Mouse (Mus musculus) stomach, embryonic 16.5 days (tissue): Measurements from ENCODE around the gene Atp5h. TPM values are rescaled to one million over a fixed set of nuclear protein-coding genes. Genes with fewer than 3 reads are reported as not detected.
A peak's percentile ranks its signal among the peaks of the same experiment; 100 is the strongest.

ENCODE experiments used
- ATAC-seq: fragments of 200-750 bp; cut with Nextera tagmentation; 2 replicates; pipeline ENCODE4 v1.8.0; 2017; ENCODE audit warnings: moderate number of reproducible peaks, moderate TSS enrichment; ENCODE audit not compliant: insufficient read depth, low FRiP score
- H3K27ac ChIP-seq: fragments of 300-500 bp; sonication (generic); 2 replicates; pipeline ENCODE4 v1.5.1; 2014; ENCODE audit warnings: low read length
- H3K27me3 ChIP-seq: fragments of 300-500 bp; sonication (generic); 2 replicates; pipeline ENCODE4 v1.6.1; 2014; ENCODE audit warnings: low read length, control low read depth, mixed read lengths; ENCODE audit not compliant: control insufficient read depth, insufficient read depth
- H3K36me3 ChIP-seq: fragments of 300-500 bp; sonication (generic); 2 replicates; pipeline ENCODE4 v1.6.1; 2014; ENCODE audit warnings: low read length; ENCODE audit not compliant: control insufficient read depth, insufficient read depth
- H3K4me1 ChIP-seq: fragments of 300-500 bp; sonication (generic); 2 replicates; pipeline ENCODE4 v1.6.1; 2014; ENCODE audit warnings: low read length, control low read depth, mixed read lengths; ENCODE audit not compliant: control insufficient read depth, insufficient read depth
- H3K4me2 ChIP-seq: fragments of 300-500 bp; sonication (generic); 2 replicates; pipeline ENCODE4 v1.6.1; 2014; ENCODE audit warnings: low read depth, low read length, mixed read lengths
- H3K4me3 ChIP-seq: fragments of 300-500 bp; sonication (generic); replicated peaks from 2 replicates; pipeline ENCODE4 v1.5.1; 2014; ENCODE audit warnings: mild to moderate bottlenecking, low read length
- H3K9ac ChIP-seq: fragments of 300-500 bp; sonication (generic); 2 replicates; pipeline ENCODE4 v1.6.1; 2014; ENCODE audit warnings: low read length
- H3K9me3 ChIP-seq: fragments of 300-500 bp; sonication (generic); replicated peaks from 2 replicates; pipeline ENCODE4 v1.6.1; 2016; ENCODE audit warnings: low read length, control low read depth; ENCODE audit not compliant: control insufficient read depth
- WGBS: fragments of 180-500 bp; shearing (Covaris S2); extraction: QIAGEN DNeasy Blood & Tissue Kit; methylation state at CpG from one replicate; pipeline ENCODE4 v1.1.7; 2014; 5-methylcytosine and 5-hydroxymethylcytosine counted together
- polyA plus RNA-seq: library from polyadenylated mRNA; unstranded; fragments of >200 nt; fragmentation: Nextera tagmentation; extraction: Ambion mirVana; gene quantifications from 2 replicates; pipeline ENCODE4 v1.2.1, GENCODE M21; 2015

Atp5h gene
- polyA plus RNA-seq, 1 experiment from 2014 or later = 843 TPM

DNA sequence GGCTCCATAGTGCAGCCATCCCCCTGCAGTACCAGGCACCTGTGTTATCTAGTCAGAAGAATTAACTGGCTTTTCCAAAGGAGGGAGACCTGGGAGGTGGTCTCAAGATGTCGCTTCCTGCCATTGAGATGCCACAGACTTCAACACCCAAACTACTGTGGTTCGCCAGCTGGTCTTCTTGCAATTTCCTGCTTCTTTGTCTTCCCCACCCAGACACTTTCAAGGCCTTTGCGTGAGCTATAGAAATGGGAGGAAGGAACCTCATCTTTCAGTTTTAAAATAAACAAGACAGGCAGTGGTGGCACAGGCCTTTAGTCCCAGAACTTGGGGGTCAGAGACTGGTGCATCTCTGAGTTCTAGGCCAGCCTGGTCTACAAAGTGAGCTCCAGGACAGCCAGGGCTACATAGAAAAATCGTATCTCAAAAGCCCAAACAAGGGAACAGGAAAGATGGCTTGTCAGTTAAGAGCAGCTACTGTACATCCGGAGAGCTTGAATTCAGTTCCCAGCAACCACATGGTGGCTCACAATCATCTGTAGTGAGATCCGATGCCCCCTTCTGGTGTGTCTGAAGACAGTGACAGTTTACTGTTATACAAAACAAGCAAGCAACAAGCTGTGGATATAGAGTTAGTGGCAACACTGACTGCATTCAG lies 11.4 kb downstream of the Atp5h start:
- no peaks in the 10 kb centered on the region for H3K27me3 ChIP-seq
- no peak for ATAC-seq
- no peak overlapping the region for H3K4me3 ChIP-seq
- 0 out of 2 replicates have a peak, but pooled peaks cover 4% of the 10 kb centered on the region for H3K36me3 ChIP-seq
- H3K9ac ChIP-seq = no peak overlapping the region
- H3K27ac ChIP-seq = peak overlapping the region; percentile 30; the same call in 1 of the 2 replicates
- H3K4me2 ChIP-seq = no peak overlapping the region
- H3K4me1 ChIP-seq = peaks cover 22% of the 10 kb centered on the region
- no peaks in the 10 kb centered on the region for H3K9me3 ChIP-seq
- WGBS = 75% methylated on average over 6 of the region's 6 CpGs

DNA sequence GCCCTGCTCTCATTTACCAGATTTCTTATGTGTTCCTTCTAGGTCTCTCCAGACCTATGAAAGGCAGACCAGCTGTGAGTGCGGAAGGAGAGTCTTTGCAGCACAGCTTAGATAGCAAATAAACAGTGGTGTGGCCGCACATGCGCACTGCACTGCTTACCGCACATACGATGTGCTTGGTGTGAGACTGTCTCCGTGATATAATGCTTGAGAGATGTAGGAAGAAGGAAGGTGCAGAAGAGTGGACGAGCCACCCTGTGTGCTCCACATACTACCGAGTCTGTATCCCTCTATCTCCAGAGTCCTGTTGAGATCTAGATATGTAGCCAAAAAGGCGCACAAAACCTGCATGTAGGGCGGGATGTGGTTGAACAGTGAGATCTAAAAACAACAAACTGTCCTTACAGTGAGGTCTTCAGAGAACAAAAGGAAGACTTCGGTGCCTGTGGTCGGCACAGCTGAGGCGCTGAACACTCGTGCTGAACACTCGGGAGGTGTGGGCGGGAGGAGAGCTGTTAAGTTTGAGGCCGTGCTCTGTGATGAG lies 12.8 kb downstream of the Atp5h start:
- H3K4me3 ChIP-seq = no peak overlapping the region
- ATAC-seq = no peak
- H3K4me2 ChIP-seq = no peak overlapping the region
- WGBS = 94% methylated on average over 17 of the region's 17 CpGs
- H3K4me1 ChIP-seq = peaks cover 17% of the 10 kb centered on the region
- H3K9me3 ChIP-seq = no peaks in the 10 kb centered on the region
- no peak overlapping the region for H3K27ac ChIP-seq
- 0 out of 2 replicates have a peak, but pooled peaks cover 4% of the 10 kb centered on the region for H3K36me3 ChIP-seq
- H3K27me3 ChIP-seq = no peaks in the 10 kb centered on the region
- no peak overlapping the region for H3K9ac ChIP-seq

DNA sequence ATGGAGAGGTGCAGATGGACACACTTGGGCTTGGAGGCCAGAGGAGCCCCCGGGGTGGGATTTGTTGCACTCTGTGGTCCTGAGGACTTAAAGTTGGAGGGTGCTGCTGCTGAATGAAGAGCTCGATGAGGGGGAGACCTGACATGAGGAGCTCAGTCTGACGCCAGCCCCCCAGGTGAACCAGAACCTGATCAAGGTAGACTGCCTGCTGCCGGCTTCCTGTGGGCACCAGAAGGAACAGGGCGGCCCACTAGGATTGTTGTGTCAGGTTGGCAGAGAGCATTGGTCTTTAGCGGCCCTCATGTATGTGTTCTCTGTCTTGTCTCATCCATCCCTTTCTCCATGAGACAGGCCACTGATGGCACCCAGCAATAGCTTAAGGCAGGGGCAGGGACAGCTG lies 14.0 kb downstream of the Atp5h start:
- no peaks in the 10 kb centered on the region for H3K9me3 ChIP-seq
- ATAC-seq = no peak
- H3K27ac ChIP-seq = no peak overlapping the region
- no peak overlapping the region for H3K4me3 ChIP-seq
- H3K27me3 ChIP-seq = no peaks in the 10 kb centered on the region
- no peak overlapping the region for H3K4me2 ChIP-seq
- WGBS = 95% methylated on average over 6 of the region's 6 CpGs
- peaks cover 10% of the 10 kb centered on the region for H3K4me1 ChIP-seq
- H3K9ac ChIP-seq = no peak overlapping the region
- 0 out of 2 replicates have a peak, but pooled peaks cover 4% of the 10 kb centered on the region for H3K36me3 ChIP-seq

DNA sequence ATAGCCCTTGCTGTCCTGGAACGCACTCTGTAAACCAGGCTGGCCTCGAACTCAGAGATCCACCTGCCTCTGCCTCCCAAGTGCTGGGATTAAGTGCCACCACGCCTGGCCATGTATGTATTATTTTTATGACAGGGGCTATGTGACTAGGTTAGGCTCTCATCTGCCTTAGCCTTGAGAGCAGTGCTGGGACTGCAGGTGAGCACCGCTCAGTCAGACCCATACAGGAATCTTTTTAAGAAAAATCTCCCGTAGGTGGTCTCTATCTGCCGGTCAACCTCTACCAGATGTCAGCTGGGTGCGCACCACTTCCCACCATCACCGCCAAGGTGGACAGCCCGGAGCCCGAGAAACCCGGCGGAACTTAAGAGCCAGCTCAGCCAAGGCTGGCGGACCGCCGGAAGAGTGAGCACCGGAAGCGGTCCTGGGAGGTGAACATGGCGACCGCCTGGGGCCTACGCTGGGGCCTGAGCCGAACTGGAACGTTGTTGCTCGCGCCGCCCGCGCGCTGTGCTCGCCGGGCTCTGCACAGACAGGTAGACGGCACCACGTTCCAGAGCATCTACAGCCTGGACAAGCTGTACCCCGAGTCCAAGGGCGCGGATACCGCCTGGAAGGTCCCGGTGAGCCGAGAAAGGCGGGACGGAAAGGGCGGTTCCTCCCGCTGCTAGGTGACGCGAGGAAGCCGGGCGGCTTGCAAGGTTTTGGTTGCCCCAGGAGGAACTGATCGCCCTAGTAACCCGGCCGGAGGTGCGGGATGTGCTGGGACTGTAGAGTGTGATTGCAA lies 16.2 kb downstream of the Atp5h start, which contains the start of gene Mrpl58:
Mrpl58 (plus strand) TSS at position 415 of the 787 bp plus-strand sequence.
- Histone ChIP-seq H3K9ac (peak within 1 kb of the TSS; percentile 91), H3K4me2 (peak within 1 kb of the TSS; percentile 89), H3K27ac (peak within 1 kb of the TSS; percentile 88), H3K4me3 (peak within 1 kb of the TSS; percentile 72), H3K36me3 (0 out of 2 replicates have a peak, but pooled peaks cover 4% of the 10 kb centered on the region), H3K9me3 (no peaks in the 10 kb centered on the region), H3K4me1 (peaks cover 10% of the 10 kb centered on the region), H3K27me3 (no peaks in the 10 kb centered on the region)
- WGBS = 3% methylated on average over 50 of the region's 50 CpGs
- ATAC-seq = peak; percentile 90

DNA sequence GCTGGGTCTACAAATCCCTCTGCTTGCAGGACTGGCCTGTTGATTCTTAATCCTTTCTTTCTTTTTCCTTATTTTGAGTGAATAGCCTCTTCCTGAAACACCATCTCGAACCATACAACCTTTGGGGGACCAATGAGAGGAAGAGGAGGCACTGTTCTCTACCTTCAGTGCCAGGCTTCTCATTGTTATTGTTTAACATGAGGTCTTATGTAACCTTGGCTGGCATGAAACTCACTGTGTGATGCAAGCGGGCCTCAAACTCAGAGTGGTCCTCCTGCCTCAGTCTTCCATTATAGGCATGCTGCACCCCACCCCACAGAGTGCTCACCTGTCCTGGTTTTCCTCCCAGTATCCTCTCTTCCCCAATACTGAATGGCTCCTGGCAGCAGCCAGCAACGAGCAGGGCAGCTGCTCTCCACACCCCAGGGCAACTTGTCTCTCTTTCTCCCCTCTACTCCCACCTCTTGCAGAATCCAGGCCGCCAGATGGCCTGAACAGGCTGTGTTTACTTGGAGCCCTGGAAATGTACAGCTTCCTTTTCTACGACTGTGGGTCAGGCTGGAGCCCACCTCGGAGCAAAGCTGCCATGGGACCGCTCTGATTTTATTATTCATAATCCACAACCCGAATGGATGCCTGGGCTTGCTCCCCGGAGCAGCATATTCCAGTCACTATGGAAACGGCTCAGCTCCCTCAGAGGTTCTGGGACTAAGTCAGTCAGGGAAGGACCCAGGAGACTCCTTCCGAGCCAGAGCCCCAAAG lies 19.0 kb downstream of the Atp5h start:
- peaks cover 10% of the 10 kb centered on the region for H3K4me1 ChIP-seq
- H3K27me3 ChIP-seq = no peaks in the 10 kb centered on the region
- H3K4me3 ChIP-seq = no peak overlapping the region
- no peak overlapping the region for H3K27ac ChIP-seq
- no peaks in the 10 kb centered on the region for H3K9me3 ChIP-seq
- H3K36me3 ChIP-seq = no peaks in the 10 kb centered on the region
- ATAC-seq = no peak
- H3K4me2 ChIP-seq = no peak overlapping the region
- WGBS = 43% methylated on average over 11 of the region's 11 CpGs
- no peak overlapping the region; the same call in 1 of the 2 replicates for H3K9ac ChIP-seq

DNA sequence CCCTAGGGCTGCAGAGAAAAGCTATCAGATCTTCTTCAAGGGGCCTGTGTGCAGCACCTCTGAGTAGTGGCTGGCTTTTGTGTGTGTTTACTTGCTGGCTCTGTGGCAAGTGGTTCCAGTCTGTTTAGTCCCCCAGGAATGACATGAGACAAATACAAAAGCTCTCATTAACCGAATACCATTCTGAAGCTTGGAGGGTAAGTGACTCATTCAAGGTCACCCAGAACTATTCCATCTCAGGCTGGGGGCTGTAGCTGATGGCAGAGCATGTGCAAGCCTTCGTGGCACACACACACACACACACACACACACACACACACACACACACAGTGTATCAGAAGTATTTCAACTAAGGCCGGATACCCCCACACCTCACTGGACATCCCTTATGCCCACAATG lies 19.6 kb downstream of the Atp5h start:
- H3K4me2 ChIP-seq = no peak overlapping the region
- H3K27me3 ChIP-seq = no peaks in the 10 kb centered on the region
- no peak overlapping the region for H3K9ac ChIP-seq
- H3K4me1 ChIP-seq = peaks cover 10% of the 10 kb centered on the region
- H3K4me3 ChIP-seq = no peak overlapping the region
- H3K27ac ChIP-seq = no peak overlapping the region
- no peak for ATAC-seq
- no peaks in the 10 kb centered on the region for H3K36me3 ChIP-seq
- WGBS = 64% methylated on average over 3 of the region's 3 CpGs
- H3K9me3 ChIP-seq = no peaks in the 10 kb centered on the region

DNA sequence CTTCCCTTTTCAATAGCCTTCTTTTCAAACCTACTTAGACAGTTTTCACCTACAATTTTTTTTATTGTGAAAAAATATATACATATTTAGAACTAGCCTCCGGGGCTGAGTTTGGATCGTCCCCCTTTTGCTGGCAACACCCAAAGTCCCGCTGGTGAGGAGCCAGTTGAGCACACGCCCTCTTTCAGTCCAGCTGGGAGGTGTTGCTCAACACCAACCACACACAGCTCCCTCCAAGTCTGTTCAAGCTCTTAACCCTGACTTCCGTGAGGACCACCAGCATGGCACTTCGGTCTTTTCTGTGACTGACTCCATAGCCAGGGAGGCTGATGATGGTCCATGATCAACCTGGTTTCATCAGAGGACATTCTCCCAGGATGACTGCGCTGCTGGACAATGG lies 21.7 kb downstream of the Atp5h start:
- 60% methylated on average over 7 of the region's 7 CpGs for WGBS
- no peaks in the 10 kb centered on the region for H3K9me3 ChIP-seq
- no peaks in the 10 kb centered on the region for H3K27me3 ChIP-seq
- no peaks in the 10 kb centered on the region for H3K4me1 ChIP-seq
- H3K4me3 ChIP-seq = no peak overlapping the region
- no peak overlapping the region for H3K27ac ChIP-seq
- H3K36me3 ChIP-seq = peaks cover 5% of the 10 kb centered on the region; the same call in 1 of the 2 replicates
- no peak overlapping the region for H3K9ac ChIP-seq
- no peak for ATAC-seq
- no peak overlapping the region for H3K4me2 ChIP-seq

DNA sequence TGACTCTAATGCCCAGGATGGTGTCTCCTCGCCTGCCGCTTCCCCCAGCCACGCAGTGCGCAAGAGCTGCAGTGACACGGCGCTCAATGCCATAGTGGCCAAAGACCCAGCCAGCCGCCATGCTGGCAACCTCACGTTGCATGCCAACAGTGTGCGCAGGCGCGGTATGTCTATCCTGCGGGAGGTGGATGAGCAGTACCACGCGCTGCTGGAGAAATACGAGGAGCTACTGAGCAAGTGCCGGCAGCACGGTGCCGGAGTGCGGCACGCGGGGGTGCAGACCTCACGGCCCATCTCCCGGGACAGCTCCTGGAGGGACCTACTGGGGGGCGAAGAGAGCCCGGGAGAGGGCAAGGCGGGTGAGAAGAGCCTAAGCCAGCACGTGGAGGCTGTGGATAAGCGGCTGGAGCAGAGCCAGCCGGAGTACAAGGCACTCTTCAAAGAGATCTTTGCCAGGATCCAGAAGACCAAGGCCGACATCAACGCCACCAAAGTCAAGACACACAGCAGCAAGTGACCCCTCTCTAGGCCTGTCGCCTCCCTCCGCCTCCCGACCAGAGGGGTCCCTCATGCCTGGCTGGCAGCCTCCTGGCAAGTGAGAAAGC lies 25.9 kb downstream of the Atp5h start:
- Histone ChIP-seq H3K27ac (no peak overlapping the region), H3K4me1 (no peaks in the 10 kb centered on the region), H3K27me3 (no peaks in the 10 kb centered on the region), H3K4me3 (no peak overlapping the region), H3K36me3 (peaks cover 5% of the 10 kb centered on the region; the same call in 1 of the 2 replicates), H3K4me2 (no peak overlapping the region), H3K9ac (no peak overlapping the region), H3K9me3 (no peaks in the 10 kb centered on the region)
- WGBS = 61% methylated on average over 34 of the region's 34 CpGs
- peak; percentile 25; the same call in 1 of the 2 replicates for ATAC-seq
